Mouse (Mus musculus): ENCODE results near the gene Zfp365. TPM values are rescaled to one million over a fixed set of nuclear protein-coding genes. Genes with fewer than 3 reads are reported as not detected.

Zfp365 gene
- polyA plus RNA-seq, 1 experiment from 2014 or later: 0.88 TPM

GRCm38 (mm10) chr10:67898355-67898935 lies 14.0 kb downstream of the Zfp365 start:
- no peaks in the 10 kb centered on the region for H3K4me1 ChIP-seq
- no peaks in the 10 kb centered on the region for H3K27me3 ChIP-seq (ENCODE audit: insufficient read depth, poor library complexity, severe bottlenecking)
- no peaks in the 10 kb centered on the region for H3K36me3 ChIP-seq
- DNase-seq (ENCODE audit: low spot score): no peak
- H3K9me3 ChIP-seq: no peaks in the 10 kb centered on the region
- 91% methylated on average over 9 of the region's 9 CpGs for WGBS
- H3K4me3 ChIP-seq: no peak overlapping the region
- no peak overlapping the region for H3K27ac ChIP-seq

- H3K4me3 ChIP-seq: no peak overlapping the region
- no peaks in the 10 kb centered on the region for H3K36me3 ChIP-seq
- no peaks in the 10 kb centered on the region for H3K4me1 ChIP-seq
- WGBS: 88% methylated on average over 6 of the region's 6 CpGs
- H3K9me3 ChIP-seq: no peaks in the 10 kb centered on the region
- H3K27me3 ChIP-seq (ENCODE audit: insufficient read depth, poor library complexity, severe bottlenecking): no peaks in the 10 kb centered on the region
- DNase-seq (ENCODE audit: low spot score): no peak
- no peak overlapping the region for H3K27ac ChIP-seq
These were observed 15.2 kb downstream of the Zfp365 start for GRCm38 (mm10) chr10:67897281-67897680.

- DNase-seq (ENCODE audit: low spot score): no peak
- Histone ChIP-seq H3K27me3 (ENCODE audit: insufficient read depth, poor library complexity, severe bottlenecking) (no peaks in the 10 kb centered on the region), H3K4me1 (no peaks in the 10 kb centered on the region), H3K27ac (no peak overlapping the region), H3K36me3 (no peaks in the 10 kb centered on the region), H3K4me3 (no peak overlapping the region), H3K9me3 (no peaks in the 10 kb centered on the region)
- WGBS: 89% methylated on average over 7 of the region's 7 CpGs
These were observed 17.8 kb downstream of the Zfp365 start for GRCm38 (mm10) chr10:67894683-67895082.

GRCm38 (mm10) chr10:67894059-67894458 lies 18.4 kb downstream of the Zfp365 start:
- WGBS: 68% methylated on average over 8 of the region's 8 CpGs

GRCm38 (mm10) chr10:67893226-67893625 lies 19.2 kb downstream of the Zfp365 start:
- H3K36me3 ChIP-seq: no peaks in the 10 kb centered on the region
- whole genome bisulfite sequencing: 80% methylated on average over 10 of the region's 10 CpGs
- no peaks in the 10 kb centered on the region for H3K4me1 ChIP-seq
- no peak for DNase-seq (ENCODE audit: low spot score)
- no peak overlapping the region for H3K27ac ChIP-seq
- no peaks in the 10 kb centered on the region for H3K9me3 ChIP-seq
- no peaks in the 10 kb centered on the region for H3K27me3 ChIP-seq (ENCODE audit: insufficient read depth, poor library complexity, severe bottlenecking)
- no peak overlapping the region for H3K4me3 ChIP-seq

More at GRCm38 (mm10) chr10:67894059-67894458, 18.4 kb downstream of the Zfp365 start:
- H3K27me3 ChIP-seq (ENCODE audit: insufficient read depth, poor library complexity, severe bottlenecking): no peaks in the 10 kb centered on the region
- H3K4me1 ChIP-seq: no peaks in the 10 kb centered on the region
- no peaks in the 10 kb centered on the region for H3K9me3 ChIP-seq
- no peak overlapping the region for H3K4me3 ChIP-seq
- H3K36me3 ChIP-seq: no peaks in the 10 kb centered on the region
- no peak overlapping the region for H3K27ac ChIP-seq
- no peak for DNase-seq (ENCODE audit: low spot score)

GRCm38 (mm10) chr10:67891126-67891525 lies 21.3 kb downstream of the Zfp365 start:
- no peaks in the 10 kb centered on the region for H3K27me3 ChIP-seq (ENCODE audit: insufficient read depth, poor library complexity, severe bottlenecking)
- DNase-seq (ENCODE audit: low spot score): no peak
- no peaks in the 10 kb centered on the region for H3K4me1 ChIP-seq
- 83% methylated on average over 6 of the region's 6 CpGs for WGBS
- no peaks in the 10 kb centered on the region for H3K36me3 ChIP-seq
- no peak overlapping the region for H3K4me3 ChIP-seq
- no peaks in the 10 kb centered on the region for H3K9me3 ChIP-seq
- no peak overlapping the region for H3K27ac ChIP-seq

- H3K36me3 ChIP-seq: no peaks in the 10 kb centered on the region
- H3K9me3 ChIP-seq: no peaks in the 10 kb centered on the region
- 92% methylated on average over 10 of the region's 10 CpGs for WGBS
- no peaks in the 10 kb centered on the region for H3K27me3 ChIP-seq (ENCODE audit: insufficient read depth, poor library complexity, severe bottlenecking)
- no peak for DNase-seq (ENCODE audit: low spot score)
- H3K4me1 ChIP-seq: no peaks in the 10 kb centered on the region
- H3K4me3 ChIP-seq: no peak overlapping the region
- H3K27ac ChIP-seq: no peak overlapping the region
These were observed 24.5 kb downstream of the Zfp365 start for GRCm38 (mm10) chr10:67887971-67888370.

GRCm38 (mm10) chr10:67880692-67881091 lies 31.8 kb downstream of the Zfp365 start:
- no peaks in the 10 kb centered on the region for H3K4me1 ChIP-seq
- no peaks in the 10 kb centered on the region for H3K27me3 ChIP-seq (ENCODE audit: insufficient read depth, poor library complexity, severe bottlenecking)
- no peaks in the 10 kb centered on the region for H3K9me3 ChIP-seq
- no peaks in the 10 kb centered on the region for H3K36me3 ChIP-seq
- H3K4me3 ChIP-seq: no peak overlapping the region
- no peak overlapping the region for H3K27ac ChIP-seq
- DNase-seq (ENCODE audit: low spot score): no peak
- 90% methylated on average over 4 of the region's 4 CpGs for WGBS

GRCm38 (mm10) chr10:67871811-67872210 lies 40.7 kb downstream of the Zfp365 start:
- H3K4me1 ChIP-seq: no peaks in the 10 kb centered on the region
- no peak overlapping the region for H3K4me3 ChIP-seq
- H3K36me3 ChIP-seq: no peaks in the 10 kb centered on the region
- no peak for DNase-seq (ENCODE audit: low spot score)
- no peaks in the 10 kb centered on the region for H3K27me3 ChIP-seq (ENCODE audit: insufficient read depth, poor library complexity, severe bottlenecking)
- WGBS: 17% methylated on average over 2 of the region's 2 CpGs
- no peak overlapping the region for H3K27ac ChIP-seq
- H3K9me3 ChIP-seq: no peaks in the 10 kb centered on the region

- WGBS: 82% methylated on average over 3 of the region's 3 CpGs
- DNase-seq (ENCODE audit: low spot score): peak; percentile 2
- no peaks in the 10 kb centered on the region for H3K4me1 ChIP-seq
- no peak overlapping the region for H3K27ac ChIP-seq
- H3K9me3 ChIP-seq: no peaks in the 10 kb centered on the region
- H3K4me3 ChIP-seq: no peak overlapping the region
- H3K36me3 ChIP-seq: no peaks in the 10 kb centered on the region
- H3K27me3 ChIP-seq (ENCODE audit: insufficient read depth, poor library complexity, severe bottlenecking): no peaks in the 10 kb centered on the region
These were observed 44.2 kb downstream of the Zfp365 start for GRCm38 (mm10) chr10:67868234-67868633.

GRCm38 (mm10) chr10:67865841-67866240 lies 46.6 kb downstream of the Zfp365 start:
- H3K9me3 ChIP-seq: no peaks in the 10 kb centered on the region
- no peaks in the 10 kb centered on the region for H3K27me3 ChIP-seq (ENCODE audit: insufficient read depth, poor library complexity, severe bottlenecking)
- no peak overlapping the region for H3K4me3 ChIP-seq
- no peaks in the 10 kb centered on the region for H3K4me1 ChIP-seq
- no peak overlapping the region for H3K27ac ChIP-seq
- DNase-seq (ENCODE audit: low spot score): no peak
- H3K36me3 ChIP-seq: no peaks in the 10 kb centered on the region
- WGBS: 90% methylated on average over 6 of the region's 6 CpGs

- Histone ChIP-seq H3K27ac (no peak overlapping the region), H3K36me3 (no peaks in the 10 kb centered on the region), H3K27me3 (ENCODE audit: insufficient read depth, poor library complexity, severe bottlenecking) (no peaks in the 10 kb centered on the region), H3K4me1 (no peaks in the 10 kb centered on the region), H3K4me3 (no peak overlapping the region), H3K9me3 (no peaks in the 10 kb centered on the region)
- DNase-seq (ENCODE audit: low spot score): no peak
- 73% methylated on average over 3 of the region's 3 CpGs for WGBS
These were observed 47.4 kb downstream of the Zfp365 start for GRCm38 (mm10) chr10:67865063-67865462.

GRCm38 (mm10) chr10:67862331-67862730 lies 50.1 kb downstream of the Zfp365 start:
- Histone ChIP-seq H3K9me3 (no peaks in the 10 kb centered on the region), H3K27ac (no peak overlapping the region), H3K4me3 (no peak overlapping the region), H3K27me3 (ENCODE audit: insufficient read depth, poor library complexity, severe bottlenecking) (no peaks in the 10 kb centered on the region), H3K36me3 (no peaks in the 10 kb centered on the region), H3K4me1 (no peaks in the 10 kb centered on the region)
- WGBS: 19% methylated on average over 7 of the region's 7 CpGs
- no peak for DNase-seq (ENCODE audit: low spot score)

- 21% methylated on average over 8 of the region's 8 CpGs for WGBS
- H3K27me3 ChIP-seq (ENCODE audit: insufficient read depth, poor library complexity, severe bottlenecking): no peaks in the 10 kb centered on the region
- H3K4me3 ChIP-seq: no peak overlapping the region
- H3K4me1 ChIP-seq: peaks cover 4% of the 10 kb centered on the region; the same call in 1 of the 2 replicates
- H3K36me3 ChIP-seq: no peaks in the 10 kb centered on the region
- no peaks in the 10 kb centered on the region for H3K9me3 ChIP-seq
- no peak overlapping the region for H3K27ac ChIP-seq
- peak; percentile 81 for DNase-seq (ENCODE audit: low spot score)
These were observed 53.6 kb downstream of the Zfp365 start for GRCm38 (mm10) chr10:67858878-67859277.
